Mouse (Mus musculus) embryonic facial prominence, embryonic 14.5 days (tissue): ENCODE results near the gene Grm8. TPM values are rescaled to one million over a fixed set of nuclear protein-coding genes. Genes with fewer than 3 reads are reported as not detected.

Experiments used
- ATAC-seq: fragments of 200-750 bp; cut with Nextera tagmentation; 2 replicates; pipeline ENCODE4 v1.8.0; 2017; ENCODE audit warnings: low read depth, moderate number of reproducible peaks, moderate TSS enrichment
- DNase-seq: peaks from one replicate; pipeline ENCODE4 v3.0.0-alpha.2; 2015; ENCODE audit warnings: low spot score
- H3K27ac ChIP-seq: fragments of 300-500 bp; sonication (generic); replicated peaks from 2 replicates; pipeline ENCODE4 v1.5.1; 2014; ENCODE audit warnings: low read depth, mild to moderate bottlenecking, low read length, moderate library complexity
- H3K27me3 ChIP-seq: fragments of 300-500 bp; sonication (generic); replicated peaks from 2 replicates; pipeline ENCODE4 v1.6.1; 2014; ENCODE audit warnings: low read length; ENCODE audit not compliant: control insufficient read depth, insufficient read depth
- H3K36me3 ChIP-seq: fragments of 300-500 bp; sonication (generic); 2 replicates; pipeline ENCODE4 v1.6.1; 2014; ENCODE audit warnings: low read length, mixed read lengths; ENCODE audit not compliant: control insufficient read depth, insufficient read depth
- H3K4me1 ChIP-seq: fragments of 300-500 bp; sonication (generic); 2 replicates; pipeline ENCODE4 v1.6.1; 2014; ENCODE audit warnings: antibody characterized with exemption, low read length; ENCODE audit not compliant: control insufficient read depth, insufficient read depth
- H3K4me2 ChIP-seq: fragments of 300-500 bp; sonication (generic); 2 replicates; pipeline ENCODE4 v1.6.1; 2014; ENCODE audit warnings: low read depth, mild to moderate bottlenecking, low read length, moderate library complexity, mixed read lengths
- H3K4me3 ChIP-seq: fragments of 300-500 bp; sonication (generic); 2 replicates; pipeline ENCODE4 v1.5.1; 2014; ENCODE audit warnings: low read depth, mild to moderate bottlenecking, low read length
- H3K9ac ChIP-seq: fragments of 300-500 bp; sonication (generic); 2 replicates; pipeline ENCODE4 v1.6.1; 2014; ENCODE audit warnings: low read depth, mild to moderate bottlenecking, low read length, moderate library complexity, mixed read lengths
- H3K9me3 ChIP-seq: fragments of 300-500 bp; sonication (generic); 2 replicates; pipeline ENCODE4 v1.6.1; 2016; ENCODE audit warnings: low read length; ENCODE audit not compliant: control insufficient read depth
- WGBS: fragments of 180-500 bp; shearing (Covaris S2); extraction: QIAGEN DNeasy Blood & Tissue Kit; methylation state at CpG from one replicate; pipeline ENCODE4 v1.1.7; 2014; 5-methylcytosine and 5-hydroxymethylcytosine counted together
- polyA plus RNA-seq: library from polyadenylated mRNA; unstranded; fragments of >200 nt; fragmentation: Nextera tagmentation; extraction: Ambion mirVana; gene quantifications from 2 replicates; pipeline ENCODE4 v1.2.1, GENCODE M21; 2014

Gene Grm8
- polyA plus RNA-seq, 1 experiment from 2014 or later, result 1.9 TPM

GRCm38 (mm10) chr6:27800881-27801572, 334.0 kb downstream of the Grm8 start:
- ATAC-seq (0 out of 2 replicates have a peak, but pooled peaks have one; percentile 22), DNase-seq (peak; percentile 34)
- Histone ChIP-seq H3K4me2 (no peak overlapping the region), H3K4me3 (no peak overlapping the region), H3K36me3 (no peaks in the 10 kb centered on the region), H3K9ac (no peak overlapping the region), H3K4me1 (no peaks in the 10 kb centered on the region), H3K27me3 (no peaks in the 10 kb centered on the region), H3K27ac (no peak overlapping the region), H3K9me3 (no peaks in the 10 kb centered on the region)
- WGBS, result 66% methylated on average over 6 of the region's 6 CpGs

GRCm38 (mm10) chr6:27798735-27799134, 336.2 kb downstream of the Grm8 start:
- 94% methylated on average over 3 of the region's 3 CpGs for WGBS
- Histone ChIP-seq H3K4me2 (no peak overlapping the region), H3K4me3 (no peak overlapping the region), H3K27me3 (no peaks in the 10 kb centered on the region), H3K9me3 (no peaks in the 10 kb centered on the region), H3K27ac (no peak overlapping the region), H3K36me3 (no peaks in the 10 kb centered on the region), H3K4me1 (no peaks in the 10 kb centered on the region), H3K9ac (no peak overlapping the region)
- DNase-seq, result no peak
- ATAC-seq, result no peak

- Histone ChIP-seq H3K27ac (no peak overlapping the region), H3K27me3 (no peaks in the 10 kb centered on the region), H3K4me3 (no peak overlapping the region), H3K4me1 (no peaks in the 10 kb centered on the region), H3K9me3 (no peaks in the 10 kb centered on the region), H3K36me3 (no peaks in the 10 kb centered on the region), H3K4me2 (no peak overlapping the region), H3K9ac (no peak overlapping the region)
- 90% methylated on average over 3 of the region's 3 CpGs for WGBS
- no peak for ATAC-seq
- no peak for DNase-seq
Observed at GRCm38 (mm10) chr6:27789566-27789965, 345.4 kb downstream of the Grm8 start.

GRCm38 (mm10) chr6:27789151-27789550, 345.8 kb downstream of the Grm8 start:
- H3K4me2 ChIP-seq, result no peak overlapping the region
- H3K4me3 ChIP-seq, result no peak overlapping the region
- H3K4me1 ChIP-seq, result no peaks in the 10 kb centered on the region
- no peaks in the 10 kb centered on the region for H3K27me3 ChIP-seq
- H3K9me3 ChIP-seq, result no peaks in the 10 kb centered on the region
- DNase-seq (no peak), ATAC-seq (no peak)
- 76% methylated on average over 4 of the region's 4 CpGs for WGBS
- no peak overlapping the region for H3K27ac ChIP-seq
- no peak overlapping the region for H3K9ac ChIP-seq
- H3K36me3 ChIP-seq, result no peaks in the 10 kb centered on the region

GRCm38 (mm10) chr6:27782251-27782650, 352.7 kb downstream of the Grm8 start:
- no peak overlapping the region for H3K4me3 ChIP-seq
- H3K27me3 ChIP-seq, result no peaks in the 10 kb centered on the region
- no peak overlapping the region for H3K4me2 ChIP-seq
- no peak overlapping the region for H3K27ac ChIP-seq
- H3K9me3 ChIP-seq, result no peaks in the 10 kb centered on the region
- no peaks in the 10 kb centered on the region for H3K36me3 ChIP-seq
- no peaks in the 10 kb centered on the region for H3K4me1 ChIP-seq
- ATAC-seq, result no peak
- WGBS, result 64% methylated on average over 1 of the region's 1 CpGs
- DNase-seq, result peak; percentile 16
- H3K9ac ChIP-seq, result no peak overlapping the region

- no peak overlapping the region for H3K27ac ChIP-seq
- H3K9ac ChIP-seq, result no peak overlapping the region
- no peaks in the 10 kb centered on the region for H3K9me3 ChIP-seq
- 83% methylated on average over 3 of the region's 3 CpGs for WGBS
- ATAC-seq (no peak), DNase-seq (no peak)
- H3K36me3 ChIP-seq, result no peaks in the 10 kb centered on the region
- H3K4me3 ChIP-seq, result no peak overlapping the region
- no peaks in the 10 kb centered on the region for H3K4me1 ChIP-seq
- no peaks in the 10 kb centered on the region for H3K27me3 ChIP-seq
- no peak overlapping the region for H3K4me2 ChIP-seq
Observed at GRCm38 (mm10) chr6:27781371-27781770, 353.6 kb downstream of the Grm8 start.

GRCm38 (mm10) chr6:27775646-27776271, 359.2 kb downstream of the Grm8 start:
- 85% methylated on average over 4 of the region's 4 CpGs for WGBS

GRCm38 (mm10) chr6:27762061-27762460, 372.9 kb downstream of the Grm8 start:
- H3K9me3 ChIP-seq, result no peaks in the 10 kb centered on the region
- no peak overlapping the region for H3K9ac ChIP-seq
- no peak overlapping the region for H3K27ac ChIP-seq
- no peak for ATAC-seq
- no peaks in the 10 kb centered on the region for H3K36me3 ChIP-seq
- H3K4me3 ChIP-seq, result no peak overlapping the region
- no peaks in the 10 kb centered on the region for H3K4me1 ChIP-seq
- H3K4me2 ChIP-seq, result no peak overlapping the region
- WGBS, result 86% methylated on average over 6 of the region's 6 CpGs
- DNase-seq, result no peak
- H3K27me3 ChIP-seq, result no peaks in the 10 kb centered on the region

More at GRCm38 (mm10) chr6:27775646-27776271, 359.2 kb downstream of the Grm8 start:
- no peak overlapping the region for H3K27ac ChIP-seq
- H3K4me1 ChIP-seq, result no peaks in the 10 kb centered on the region
- H3K27me3 ChIP-seq, result no peaks in the 10 kb centered on the region
- ATAC-seq, result no peak
- no peaks in the 10 kb centered on the region for H3K36me3 ChIP-seq
- no peak overlapping the region for H3K4me3 ChIP-seq
- no peak for DNase-seq
- no peaks in the 10 kb centered on the region for H3K9me3 ChIP-seq
- no peak overlapping the region for H3K4me2 ChIP-seq
- no peak overlapping the region for H3K9ac ChIP-seq
